Mouse (Mus musculus) liver, embryonic 15.5 days (tissue): ENCODE data around the gene Dnmbp. TPM values are rescaled to one million over a fixed set of nuclear protein-coding genes. Genes with fewer than 3 reads are reported as not detected.

ENCODE experiments used
- ATAC-seq: fragments of 200-750 bp; cut with Nextera tagmentation; 2 replicates; pipeline ENCODE4 v1.8.0; 2017; ENCODE audit warnings: moderate number of reproducible peaks, mild to moderate bottlenecking, moderate library complexity; ENCODE audit not compliant: insufficient read depth
- H3K27ac ChIP-seq: fragments of 300-500 bp; sonication (generic); replicated peaks from 2 replicates; pipeline ENCODE4 v1.5.1; 2015; ENCODE audit warnings: mild to moderate bottlenecking, inconsistent platforms
- H3K27me3 ChIP-seq: fragments of 300-500 bp; sonication (generic); 2 replicates; pipeline ENCODE4 v1.6.1; 2015; ENCODE audit warnings: mild to moderate bottlenecking, inconsistent platforms
- H3K36me3 ChIP-seq: fragments of 300-500 bp; sonication (generic); replicated peaks from 2 replicates; pipeline ENCODE4 v1.6.1; 2015; ENCODE audit warnings: moderate library complexity, mild to moderate bottlenecking, inconsistent platforms
- H3K4me1 ChIP-seq: fragments of 300-500 bp; sonication (generic); replicated peaks from 2 replicates; pipeline ENCODE4 v1.6.1; 2015; ENCODE audit warnings: inconsistent platforms
- H3K4me2 ChIP-seq: fragments of 300-500 bp; sonication (generic); 2 replicates; pipeline ENCODE4 v1.6.1; 2015; ENCODE audit warnings: moderate library complexity, mild to moderate bottlenecking, inconsistent platforms
- H3K4me3 ChIP-seq: fragments of 300-500 bp; sonication (generic); replicated peaks from 2 replicates; pipeline ENCODE4 v1.5.1; 2015; ENCODE audit warnings: mild to moderate bottlenecking, inconsistent platforms
- H3K9ac ChIP-seq: fragments of 300-500 bp; sonication (generic); 2 replicates; pipeline ENCODE4 v1.6.1; 2015; ENCODE audit warnings: moderate library complexity, mild to moderate bottlenecking, inconsistent platforms
- H3K9me3 ChIP-seq: fragments of 300-500 bp; sonication (generic); replicated peaks from 2 replicates; pipeline ENCODE4 v1.6.1; 2016; ENCODE audit warnings: inconsistent platforms
- WGBS: fragments of 180-500 bp; shearing (Covaris S2); methylation state at CpG from one replicate; pipeline ENCODE4 v1.1.7; 2015; ENCODE audit warnings: mixed read lengths; ENCODE audit not compliant: insufficient replicate concordance; 5-methylcytosine and 5-hydroxymethylcytosine counted together
- polyA plus RNA-seq: library from polyadenylated mRNA; unstranded; fragments of >200 nt; fragmentation: Nextera tagmentation; extraction: Ambion mirVana; gene quantifications from 2 replicates; pipeline ENCODE4 v1.2.1, GENCODE M21; 2015

Gene Dnmbp
- polyA plus RNA-seq, 1 experiment from 2014 or later = 2.5 TPM

DNA sequence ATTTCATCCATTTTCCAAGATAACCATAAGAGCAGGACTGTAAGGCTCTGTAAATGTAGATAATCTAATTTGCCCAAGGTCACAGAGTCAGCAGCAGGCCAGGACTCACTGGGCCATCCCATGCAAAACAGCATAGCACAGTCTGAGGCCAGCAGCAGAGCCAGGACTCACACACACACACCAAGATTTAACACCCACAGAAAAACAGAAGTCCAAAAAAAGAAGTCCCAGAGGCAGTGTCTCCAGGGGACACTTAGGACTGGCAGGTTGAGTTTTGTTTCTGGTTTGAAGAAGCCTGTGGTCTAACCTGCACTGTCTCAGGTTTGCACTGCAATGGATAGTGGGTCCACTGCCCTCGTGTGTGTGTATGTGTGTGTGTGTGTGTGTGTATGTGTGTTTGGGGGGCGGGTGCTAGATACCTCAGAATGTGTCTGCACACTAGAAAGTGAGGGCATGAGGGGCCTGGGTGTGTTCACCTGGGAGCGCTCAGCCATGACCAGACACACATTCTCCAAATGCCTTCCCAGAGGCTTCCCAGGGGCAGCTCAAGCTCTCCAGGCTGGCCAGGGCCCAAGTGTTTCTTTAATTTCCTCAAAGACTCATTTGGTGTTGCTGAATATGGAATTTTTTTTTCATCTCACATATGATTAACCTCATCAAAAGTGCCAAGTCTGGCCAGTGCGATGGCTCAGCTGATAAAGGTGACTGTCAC, 27.1 kb downstream of the Dnmbp start:
- Histone ChIP-seq H3K4me2 (no peak overlapping the region), H3K4me3 (no peak overlapping the region), H3K27me3 (no peaks in the 10 kb centered on the region), H3K36me3 (peaks cover 8% of the 10 kb centered on the region; the same call in 1 of the 2 replicates), H3K27ac (no peak overlapping the region), H3K9me3 (no peaks in the 10 kb centered on the region), H3K4me1 (peaks cover 16% of the 10 kb centered on the region), H3K9ac (no peak overlapping the region)
- no peak for ATAC-seq
- 53% methylated on average over 4 of the region's 4 CpGs for WGBS

GRCm38 (mm10) chr19:43906492-43906891, 33.5 kb downstream of the Dnmbp start:
- H3K4me1 ChIP-seq = no peaks in the 10 kb centered on the region; the same call in 1 of the 2 replicates
- no peaks in the 10 kb centered on the region for H3K27me3 ChIP-seq
- H3K9me3 ChIP-seq = no peaks in the 10 kb centered on the region
- H3K27ac ChIP-seq = no peak overlapping the region
- H3K9ac ChIP-seq = no peak overlapping the region
- H3K4me2 ChIP-seq = no peak overlapping the region
- no peak for ATAC-seq
- peaks cover 16% of the 10 kb centered on the region for H3K36me3 ChIP-seq
- 77% methylated on average over 7 of the region's 7 CpGs for WGBS
- H3K4me3 ChIP-seq = no peak overlapping the region

- H3K4me3 ChIP-seq = no peak overlapping the region
- no peak for ATAC-seq
- H3K27me3 ChIP-seq = no peaks in the 10 kb centered on the region
- H3K4me1 ChIP-seq = no peaks in the 10 kb centered on the region; the same call in 1 of the 2 replicates
- no peak overlapping the region for H3K9ac ChIP-seq
- H3K4me2 ChIP-seq = no peak overlapping the region
- WGBS = 48% methylated on average over 5 of the region's 5 CpGs
- H3K27ac ChIP-seq = no peak overlapping the region
- peaks cover 16% of the 10 kb centered on the region for H3K36me3 ChIP-seq
- H3K9me3 ChIP-seq = no peaks in the 10 kb centered on the region
Observed at GRCm38 (mm10) chr19:43905985-43906384, 34.0 kb downstream of the Dnmbp start.

DNA sequence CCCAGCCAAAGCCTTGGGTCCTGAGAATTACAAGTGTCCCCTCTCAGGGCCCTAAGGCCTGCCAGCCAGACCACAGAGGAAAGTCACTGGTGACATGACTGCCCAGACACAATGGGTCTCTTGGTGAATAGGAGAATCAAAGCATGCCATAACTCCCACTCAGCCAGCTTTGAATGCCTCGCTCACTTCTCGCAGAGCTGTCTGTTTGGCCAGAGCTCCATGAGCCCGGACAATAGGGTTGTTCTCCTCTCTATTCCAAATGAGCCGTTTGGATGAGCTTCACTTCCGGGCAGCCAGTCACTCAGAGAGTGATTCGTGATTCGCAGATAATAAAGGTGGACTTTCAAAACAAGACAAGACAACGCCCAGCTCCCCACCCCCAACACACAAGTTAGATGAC, 34.9 kb downstream of the Dnmbp start:
- Histone ChIP-seq H3K9me3 (no peaks in the 10 kb centered on the region), H3K4me3 (no peak overlapping the region), H3K27ac (no peak overlapping the region), H3K4me1 (no peaks in the 10 kb centered on the region; the same call in 1 of the 2 replicates), H3K9ac (no peak overlapping the region), H3K27me3 (no peaks in the 10 kb centered on the region), H3K36me3 (peaks cover 13% of the 10 kb centered on the region), H3K4me2 (no peak overlapping the region)
- WGBS = 64% methylated on average over 8 of the region's 8 CpGs
- no peak for ATAC-seq

DNA sequence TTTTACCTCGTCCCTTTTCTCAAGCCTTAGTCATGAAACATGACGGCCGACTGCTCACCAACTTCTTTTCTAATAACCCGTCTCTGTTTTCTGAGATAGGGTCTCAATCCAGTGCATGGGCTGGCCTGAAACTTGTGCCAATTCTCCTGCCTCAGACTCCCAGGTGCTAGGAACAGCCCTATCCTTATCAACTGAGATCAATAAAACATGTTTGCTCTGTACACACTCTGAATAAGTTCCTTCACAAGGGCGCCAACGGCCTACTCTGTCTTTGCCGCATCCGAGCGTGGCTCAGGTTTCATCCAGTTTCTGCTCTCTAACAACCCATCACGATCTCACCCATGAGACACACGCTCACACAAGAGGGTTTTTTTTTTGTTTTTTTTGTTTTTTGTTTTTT, 35.7 kb downstream of the Dnmbp start:
- no peak for ATAC-seq
- Histone ChIP-seq H3K27ac (no peak overlapping the region), H3K4me1 (no peaks in the 10 kb centered on the region; the same call in 1 of the 2 replicates), H3K27me3 (no peaks in the 10 kb centered on the region), H3K9ac (no peak overlapping the region), H3K36me3 (peaks cover 8% of the 10 kb centered on the region; the same call in 1 of the 2 replicates), H3K4me3 (no peak overlapping the region), H3K4me2 (no peak overlapping the region), H3K9me3 (no peaks in the 10 kb centered on the region)
- WGBS = 71% methylated on average over 11 of the region's 11 CpGs

- no peaks in the 10 kb centered on the region for H3K27me3 ChIP-seq
- H3K9ac ChIP-seq = no peak overlapping the region
- H3K4me2 ChIP-seq = no peak overlapping the region
- ATAC-seq = no peak
- no peak overlapping the region for H3K4me3 ChIP-seq
- no peak overlapping the region for H3K27ac ChIP-seq
- H3K9me3 ChIP-seq = no peaks in the 10 kb centered on the region
- WGBS = 64% methylated on average over 12 of the region's 12 CpGs
- peaks cover 8% of the 10 kb centered on the region; the same call in 1 of the 2 replicates for H3K36me3 ChIP-seq
- H3K4me1 ChIP-seq = peaks cover 10% of the 10 kb centered on the region
Observed at GRCm38 (mm10) chr19:43902887-43903286, 37.1 kb downstream of the Dnmbp start.

DNA sequence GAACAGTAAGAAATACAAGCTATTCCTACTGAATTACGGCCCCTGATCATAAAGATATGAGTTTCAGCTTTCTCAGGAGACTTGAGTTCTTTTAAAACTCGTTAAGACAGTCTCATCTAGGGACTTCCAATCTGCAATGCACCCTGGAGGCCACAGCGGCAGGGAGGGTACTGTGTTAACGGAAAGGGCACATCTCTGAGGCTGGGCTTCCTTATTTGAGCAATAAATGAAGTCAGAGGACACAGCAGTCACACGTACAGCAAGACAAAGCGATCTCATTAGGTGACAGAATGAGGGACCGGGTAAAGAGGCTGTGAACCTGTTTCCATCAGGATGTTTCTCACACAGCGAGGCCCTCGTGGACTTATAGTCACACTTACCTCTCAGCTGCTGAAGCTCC, 39.3 kb downstream of the Dnmbp start:
- Histone ChIP-seq H3K9ac (no peak overlapping the region), H3K4me2 (no peak overlapping the region), H3K36me3 (0 out of 2 replicates have a peak, but pooled peaks cover 4% of the 10 kb centered on the region), H3K4me3 (no peak overlapping the region), H3K4me1 (peaks cover 14% of the 10 kb centered on the region), H3K27me3 (no peaks in the 10 kb centered on the region), H3K27ac (no peak overlapping the region), H3K9me3 (no peaks in the 10 kb centered on the region)
- 68% methylated on average over 9 of the region's 9 CpGs for WGBS
- no peak for ATAC-seq

- Histone ChIP-seq H3K9ac (no peak overlapping the region), H3K9me3 (no peaks in the 10 kb centered on the region), H3K4me3 (no peak overlapping the region), H3K36me3 (0 out of 2 replicates have a peak, but pooled peaks cover 4% of the 10 kb centered on the region), H3K4me2 (no peak overlapping the region), H3K4me1 (peaks cover 20% of the 10 kb centered on the region; the same call in 1 of the 2 replicates), H3K27me3 (no peaks in the 10 kb centered on the region), H3K27ac (no peak overlapping the region)
- WGBS = 49% methylated on average over 10 of the region's 10 CpGs
- no peak for ATAC-seq
Observed at GRCm38 (mm10) chr19:43898547-43898946, 41.4 kb downstream of the Dnmbp start.

DNA sequence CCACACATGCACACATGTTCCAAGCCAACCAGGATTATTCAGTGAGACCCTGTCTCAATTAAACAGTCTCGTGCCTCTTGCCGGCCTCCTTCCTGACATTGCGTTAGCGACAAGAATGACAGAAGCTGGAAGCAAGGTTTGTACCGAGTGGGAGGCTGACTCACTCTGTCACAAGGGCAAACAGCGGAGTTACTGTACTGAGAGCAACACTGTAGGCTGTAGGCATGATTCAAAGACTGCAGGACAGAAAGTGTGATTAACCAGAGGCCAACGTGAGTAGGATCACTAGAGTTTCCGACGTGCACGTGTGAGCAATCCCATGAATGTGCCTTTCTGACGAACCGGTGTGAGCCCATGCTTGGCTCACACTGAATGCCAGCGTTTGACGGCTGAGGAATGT, 43.5 kb downstream of the Dnmbp start:
- Histone ChIP-seq H3K36me3 (no peaks in the 10 kb centered on the region), H3K4me3 (no peak overlapping the region), H3K27me3 (no peaks in the 10 kb centered on the region), H3K9me3 (no peaks in the 10 kb centered on the region), H3K9ac (no peak overlapping the region), H3K27ac (no peak overlapping the region), H3K4me2 (no peak overlapping the region), H3K4me1 (peaks cover 20% of the 10 kb centered on the region; the same call in 1 of the 2 replicates)
- no peak for ATAC-seq
- WGBS = 81% methylated on average over 14 of the region's 14 CpGs

DNA sequence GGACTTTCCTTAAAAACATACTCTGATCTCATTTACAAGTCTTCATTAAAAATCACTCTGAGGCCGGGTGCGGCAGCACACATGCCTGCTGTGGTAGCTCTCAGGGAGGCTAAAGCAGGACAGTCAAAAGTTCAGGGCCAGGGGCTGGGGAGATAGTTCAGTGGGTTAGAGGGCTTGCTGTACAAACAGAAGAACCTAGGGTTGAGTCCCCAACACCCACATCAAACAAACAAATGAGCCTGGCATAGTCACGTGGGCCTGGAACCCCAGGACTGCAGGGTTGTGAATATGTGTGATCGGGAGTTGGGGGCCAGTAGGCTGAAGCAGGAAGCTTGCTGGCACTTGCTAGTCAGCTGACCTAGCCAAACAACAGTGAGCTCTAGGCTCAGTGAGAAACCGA, 44.0 kb downstream of the Dnmbp start:
- H3K27me3 ChIP-seq = no peaks in the 10 kb centered on the region
- H3K36me3 ChIP-seq = no peaks in the 10 kb centered on the region
- H3K4me1 ChIP-seq = peaks cover 20% of the 10 kb centered on the region; the same call in 1 of the 2 replicates
- H3K27ac ChIP-seq = no peak overlapping the region
- no peak overlapping the region for H3K4me2 ChIP-seq
- H3K9me3 ChIP-seq = no peaks in the 10 kb centered on the region
- no peak overlapping the region for H3K4me3 ChIP-seq
- ATAC-seq = no peak
- WGBS = 64% methylated on average over 5 of the region's 5 CpGs
- no peak overlapping the region for H3K9ac ChIP-seq

GRCm38 (mm10) chr19:43894821-43895220, 45.2 kb downstream of the Dnmbp start:
- H3K4me2 ChIP-seq = peak overlapping the region; percentile 13; the same call in 1 of the 2 replicates
- no peak overlapping the region for H3K9ac ChIP-seq
- 58% methylated on average over 9 of the region's 9 CpGs for WGBS
- no peak overlapping the region for H3K4me3 ChIP-seq
- no peaks in the 10 kb centered on the region for H3K27me3 ChIP-seq
- ATAC-seq = no peak
- H3K27ac ChIP-seq = no peak overlapping the region
- peaks cover 20% of the 10 kb centered on the region; the same call in 1 of the 2 replicates for H3K4me1 ChIP-seq
- no peaks in the 10 kb centered on the region for H3K36me3 ChIP-seq
- no peaks in the 10 kb centered on the region for H3K9me3 ChIP-seq
